Mouse (Mus musculus) mouse embryonic stem cell (cell line): ENCODE results near the gene Znhit3.
"Not testable (repeated sequence)": the region's sequence is repeated elsewhere in the genome, so short reads cannot be mapped to it uniquely, and the experiment has no call there.

ENCODE experiments used
- in situ Hi-C, 2 experiments: fragments of 300-500 bp; cut with MboI; formaldehyde crosslinking; loops; 1 replicate in 1 of 2; 3 replicates in 1 of 2; pipeline ENCODE4 v1.14.3; 2019 to 2020; ENCODE audit warnings: low sequenced_read_pairs in 2 of 2, low pct_unique_long_range_greater_than_20kb in 1 of 2, mixed read lengths in 1 of 2; ENCODE audit not compliant: unreplicated experiment in 1 of 2

Gene Znhit3

DNA sequence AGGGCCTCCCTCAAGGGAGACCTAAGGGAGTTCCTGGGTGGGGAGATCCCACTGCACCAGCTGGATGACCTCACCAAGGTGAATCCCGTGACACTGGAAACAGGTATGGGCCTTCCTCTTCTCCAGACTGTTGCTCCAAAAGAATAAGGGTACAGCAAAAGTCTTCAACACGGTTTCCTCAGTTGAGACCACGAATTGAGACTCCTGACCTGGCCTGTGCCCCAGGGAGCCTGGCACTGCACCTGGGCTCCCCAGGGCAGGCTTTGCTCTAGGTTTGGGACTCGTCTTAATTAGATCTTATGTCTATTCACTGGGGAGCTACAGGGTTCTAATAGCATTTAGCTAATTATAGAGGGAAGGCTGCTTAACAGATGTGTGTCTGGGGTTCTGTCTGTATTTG is 30.9 kb downstream of the Znhit3 start:
- in situ Hi-C loops = no loop called here

DNA sequence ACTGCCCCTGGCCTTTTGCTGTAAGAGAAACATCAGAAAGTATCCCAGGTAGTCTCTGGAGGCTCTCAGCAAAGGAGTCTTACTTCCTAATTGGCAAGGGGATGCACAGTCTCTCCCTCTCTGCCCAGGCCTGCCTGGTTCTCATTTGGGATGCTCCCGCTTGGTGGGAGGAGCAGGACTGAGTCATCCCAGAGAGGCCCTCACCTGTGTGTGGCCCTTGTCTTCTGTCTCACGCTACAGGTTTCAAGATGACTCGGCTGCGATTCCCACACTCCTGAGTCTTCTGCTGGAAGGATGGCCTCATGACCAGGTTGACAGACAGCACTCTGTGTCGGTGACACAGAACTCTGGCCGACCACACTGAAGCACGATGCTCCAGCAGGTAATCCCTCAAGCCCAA is 33.8 kb downstream of the Znhit3 start:
- in situ Hi-C loops = no loop called here

DNA sequence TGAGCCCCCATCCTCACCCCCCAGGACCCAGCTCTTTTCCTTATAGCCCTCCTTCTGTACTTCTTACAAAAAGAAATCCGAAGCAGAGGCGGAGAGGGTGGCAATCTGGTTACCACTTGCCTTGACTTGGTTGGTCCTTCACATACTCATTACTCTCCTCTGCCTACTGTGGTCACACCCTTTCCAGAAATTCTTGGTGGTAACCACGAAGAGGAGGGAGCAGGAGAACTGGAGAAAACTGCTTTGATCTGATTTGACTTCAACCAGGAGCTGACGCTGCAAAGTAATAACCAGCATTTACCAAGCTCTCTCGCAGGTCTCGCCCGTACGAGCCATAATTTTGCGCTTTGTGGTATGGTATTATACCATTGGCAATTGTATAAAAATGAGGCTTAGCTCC is 35.2 kb downstream of the Znhit3 start:
- in situ Hi-C loops = no loop called here

DNA sequence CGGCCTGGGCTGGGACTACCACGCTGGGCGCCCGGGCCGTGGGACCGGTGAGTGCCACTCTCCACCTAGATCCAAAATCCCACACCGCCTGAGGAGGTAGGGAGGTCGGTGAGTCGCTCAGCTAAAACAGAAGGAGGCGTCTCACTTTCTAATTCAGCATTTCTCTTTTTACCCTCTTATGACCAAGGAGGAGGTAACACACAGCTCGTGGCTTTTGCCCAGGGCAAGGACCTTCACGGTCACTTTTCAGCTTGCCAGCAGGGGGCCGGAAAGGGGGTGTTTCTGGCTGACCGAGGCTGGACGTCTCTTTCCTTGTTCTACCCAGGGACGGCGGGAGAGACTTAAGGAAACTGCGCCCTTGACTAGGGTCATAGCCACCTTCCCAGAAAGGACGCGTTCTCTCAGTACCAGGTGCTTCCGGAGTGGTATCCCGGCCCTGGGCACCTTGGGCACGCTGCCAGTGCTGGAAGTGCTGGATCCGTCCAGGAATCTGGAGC is 35.7 kb downstream of the Znhit3 start:
- in situ Hi-C loops = no loop called here

DNA sequence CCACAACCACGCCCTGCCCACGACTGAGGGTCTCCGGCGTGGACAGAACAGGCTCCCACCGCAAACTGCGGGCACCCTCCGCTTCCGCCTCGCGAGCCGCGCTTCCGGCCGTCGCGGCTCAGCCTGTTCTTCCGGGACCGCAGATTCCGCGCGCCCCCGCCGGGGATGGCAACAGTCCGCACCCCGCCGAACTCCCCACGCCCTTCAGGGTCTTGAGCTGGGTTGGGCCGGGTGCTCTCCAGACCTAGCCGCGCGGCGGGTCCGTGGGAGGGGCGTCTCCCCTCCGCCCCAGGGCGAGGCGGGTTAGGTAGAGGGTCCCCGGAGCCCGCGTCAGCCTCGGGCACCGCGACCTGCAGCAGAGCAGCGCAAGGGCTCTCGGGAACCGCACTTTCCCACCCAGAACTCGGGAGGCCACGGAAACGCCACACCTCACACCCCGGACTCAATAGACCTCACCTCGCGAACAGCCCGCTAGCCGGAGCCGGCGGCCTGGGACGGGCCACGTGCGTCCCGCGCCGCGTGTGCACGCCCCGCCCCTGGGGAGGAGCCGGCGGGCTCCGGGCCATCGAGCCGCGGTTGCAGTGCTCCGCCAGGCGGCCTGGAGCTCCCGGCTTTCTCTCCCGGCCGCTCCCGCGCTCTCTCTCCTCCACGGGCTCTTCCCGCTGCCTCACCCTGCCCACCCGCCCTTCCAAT is 36.2 kb downstream of the Znhit3 start, which contains the start of the genes Myo19 and Pigw:
Gene Myo19 (plus strand): TSS at position 377 of the 693 bp plus-strand sequence.
Gene Pigw (minus strand): TSS at position 514 of the 693 bp plus-strand sequence.
- in situ Hi-C loops = no loop called here

DNA sequence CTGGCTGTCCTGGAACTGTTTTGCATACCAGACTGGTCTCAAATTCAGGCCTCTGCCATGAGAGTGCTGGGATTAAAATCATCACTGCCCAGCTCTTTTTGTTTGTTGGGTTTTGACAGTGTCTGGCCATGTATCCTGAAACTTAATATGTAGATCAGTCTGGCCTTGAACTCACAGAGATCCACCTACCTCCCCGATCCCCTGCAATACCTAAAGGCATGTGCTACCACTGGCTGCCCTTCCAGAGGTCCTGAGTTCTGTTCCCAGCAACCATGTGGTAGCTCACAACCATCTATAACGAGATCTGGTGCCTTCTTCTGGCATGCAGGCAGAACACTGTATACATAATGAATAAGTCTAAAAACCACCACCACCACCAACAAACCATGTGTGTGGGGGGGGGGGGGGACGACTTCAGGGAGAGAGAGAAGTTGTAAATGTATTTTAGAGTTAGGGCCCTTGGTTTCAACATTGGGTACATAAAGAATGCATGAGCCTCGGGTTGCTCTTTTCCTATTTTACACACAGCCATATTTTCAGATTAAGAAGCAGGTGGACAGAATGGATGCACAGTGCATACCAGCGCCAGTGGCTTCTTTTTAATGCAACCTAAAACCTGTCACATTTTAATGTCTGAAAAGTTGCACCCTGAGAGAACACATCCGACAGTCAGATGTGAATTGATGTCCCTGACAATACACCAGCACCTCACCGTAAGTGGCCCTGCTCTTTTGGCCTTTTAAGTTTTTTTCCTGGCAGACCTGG is 37.0 kb downstream of the Znhit3 start:
- in situ Hi-C loops = no loop called here

DNA sequence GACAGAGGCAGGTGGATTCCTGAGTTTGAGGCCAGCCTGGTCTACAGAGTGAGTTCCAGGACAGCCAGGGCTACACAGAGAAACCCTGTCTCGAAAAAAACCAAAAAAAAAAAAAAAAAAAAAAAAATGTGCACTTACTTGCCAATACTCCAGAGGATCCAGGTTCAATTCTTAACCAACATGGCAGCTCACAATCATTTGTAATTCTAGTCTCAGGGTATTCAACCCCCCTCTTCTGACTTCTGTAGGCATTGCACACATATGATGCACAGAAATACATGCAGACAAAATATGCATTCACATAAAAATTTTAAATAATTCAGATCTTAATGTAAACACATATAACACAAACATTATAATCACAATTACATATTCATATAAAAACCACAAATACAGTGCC is 40.1 kb downstream of the Znhit3 start:
- in situ Hi-C loops = not testable (repeated sequence)

DNA sequence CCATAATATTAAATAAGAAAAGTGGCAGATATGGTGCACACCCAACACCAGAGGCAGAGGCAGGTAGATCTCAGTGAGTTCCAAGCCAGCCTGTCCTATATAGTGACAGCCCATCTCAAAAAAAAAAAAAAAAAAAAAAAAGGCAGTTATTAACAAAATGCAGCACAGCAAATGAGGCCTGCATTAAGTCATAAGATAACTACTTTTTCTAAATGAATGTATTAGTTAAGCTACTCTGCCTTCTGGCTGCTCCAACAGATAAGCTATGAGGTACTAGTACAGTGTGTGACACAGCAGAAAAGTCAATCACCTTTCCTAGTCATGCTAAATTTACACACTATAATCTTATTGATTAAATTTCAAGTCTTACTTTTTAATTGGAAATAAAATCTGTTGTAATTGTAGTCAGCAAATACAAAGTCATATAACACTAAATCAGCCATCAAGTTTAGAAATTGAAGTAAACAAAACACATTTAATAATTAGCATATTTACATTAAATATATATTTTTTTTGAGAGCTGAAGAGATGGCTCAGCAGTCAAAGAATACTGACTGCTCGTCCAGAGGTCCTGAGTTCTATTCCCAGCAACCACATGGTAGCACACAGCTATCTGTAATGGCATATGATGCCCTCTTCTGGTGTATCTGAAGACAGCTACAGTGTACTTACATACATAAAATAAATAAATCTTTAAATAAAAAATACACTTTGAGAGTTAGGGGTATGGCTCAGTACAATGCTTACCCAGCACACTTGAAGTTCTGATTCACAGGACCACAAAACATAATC is 42.9 kb downstream of the Znhit3 start:
- in situ Hi-C loops = no loop called here

DNA sequence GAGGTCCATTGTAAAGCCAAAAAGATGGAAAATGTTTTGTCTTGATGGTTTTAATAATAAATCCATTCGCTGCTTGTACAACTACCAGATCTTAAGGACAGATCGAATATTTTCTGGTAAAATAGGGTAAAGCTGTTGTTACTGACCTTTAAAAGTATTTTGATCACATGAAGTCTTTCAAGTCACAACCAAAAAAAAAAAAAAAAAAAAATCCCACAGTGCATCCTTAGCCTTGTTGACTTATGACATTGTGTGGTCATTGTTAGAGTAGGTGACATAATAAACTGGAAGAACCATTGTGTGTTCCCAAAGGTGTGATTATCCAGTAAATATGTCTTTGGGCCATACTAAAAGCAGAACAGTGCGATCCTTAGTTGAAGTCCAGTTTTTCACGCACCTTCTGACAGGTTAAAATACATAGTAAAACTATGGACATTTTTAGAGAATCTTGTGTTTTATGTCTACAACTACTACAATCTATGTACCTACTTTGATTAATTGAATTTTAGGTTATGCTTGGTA is 44.6 kb downstream of the Znhit3 start:
- in situ Hi-C loops = no loop called here

DNA sequence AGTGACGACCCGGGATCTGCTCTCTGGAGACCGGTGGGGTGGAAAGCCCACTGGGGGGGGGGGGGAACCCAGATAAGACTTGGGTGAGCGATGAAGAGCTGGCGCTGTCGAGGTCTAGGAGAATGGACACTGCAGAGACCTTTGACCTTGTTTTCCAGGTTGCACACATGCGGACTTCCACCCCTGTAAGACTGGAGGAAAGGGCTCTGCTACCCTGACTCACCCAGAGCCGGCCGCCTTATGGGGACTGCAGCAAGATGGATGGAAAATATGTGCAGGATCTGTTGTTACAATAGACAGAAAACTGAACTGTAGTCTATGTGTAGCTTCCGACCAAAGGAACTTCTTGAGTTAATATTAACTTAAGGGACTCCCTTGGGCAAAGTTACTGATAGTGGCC is 45.1 kb downstream of the Znhit3 start:
- in situ Hi-C loops = no loop called here

DNA sequence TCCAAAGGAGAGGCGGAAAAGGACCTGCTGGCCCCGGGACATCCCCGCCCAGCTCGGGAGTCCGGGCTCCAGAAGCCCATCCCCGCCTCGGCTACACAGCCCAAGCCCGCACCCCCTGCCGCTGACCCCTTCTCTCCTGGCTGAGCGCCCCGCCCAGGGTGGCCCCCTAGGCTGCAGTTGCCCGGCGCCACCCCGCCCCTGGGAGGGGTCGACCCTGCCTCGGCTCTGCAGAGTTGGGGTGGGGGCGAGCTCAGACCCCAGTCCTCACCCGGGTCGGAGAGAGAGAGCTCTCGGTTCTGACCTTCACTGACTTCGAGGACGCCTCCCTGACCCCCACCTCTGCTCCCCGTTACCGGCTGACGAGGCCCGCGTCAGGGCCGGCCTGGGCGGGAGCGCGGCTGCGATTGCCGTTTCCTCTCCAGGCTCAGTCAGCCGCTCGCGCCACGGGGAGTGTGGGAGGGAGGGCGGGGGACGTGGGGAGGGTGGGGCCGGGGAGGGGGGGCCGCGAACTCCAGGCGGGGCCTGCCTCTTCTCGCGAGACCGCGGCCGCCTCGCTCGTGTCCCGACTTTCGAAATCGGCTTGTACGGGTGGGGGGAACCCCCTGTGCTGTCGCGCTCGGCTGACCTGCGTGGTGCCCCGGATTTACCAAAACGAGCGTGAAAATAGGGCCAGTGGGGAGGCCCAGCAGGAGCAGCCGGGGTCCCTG is 45.7 kb downstream of the Znhit3 start, which contains the start of gene Ggnbp2:
Gene Ggnbp2 (minus strand): TSS at position 481 of the 707 bp plus-strand sequence.
- in situ Hi-C loops = no loop called here

DNA sequence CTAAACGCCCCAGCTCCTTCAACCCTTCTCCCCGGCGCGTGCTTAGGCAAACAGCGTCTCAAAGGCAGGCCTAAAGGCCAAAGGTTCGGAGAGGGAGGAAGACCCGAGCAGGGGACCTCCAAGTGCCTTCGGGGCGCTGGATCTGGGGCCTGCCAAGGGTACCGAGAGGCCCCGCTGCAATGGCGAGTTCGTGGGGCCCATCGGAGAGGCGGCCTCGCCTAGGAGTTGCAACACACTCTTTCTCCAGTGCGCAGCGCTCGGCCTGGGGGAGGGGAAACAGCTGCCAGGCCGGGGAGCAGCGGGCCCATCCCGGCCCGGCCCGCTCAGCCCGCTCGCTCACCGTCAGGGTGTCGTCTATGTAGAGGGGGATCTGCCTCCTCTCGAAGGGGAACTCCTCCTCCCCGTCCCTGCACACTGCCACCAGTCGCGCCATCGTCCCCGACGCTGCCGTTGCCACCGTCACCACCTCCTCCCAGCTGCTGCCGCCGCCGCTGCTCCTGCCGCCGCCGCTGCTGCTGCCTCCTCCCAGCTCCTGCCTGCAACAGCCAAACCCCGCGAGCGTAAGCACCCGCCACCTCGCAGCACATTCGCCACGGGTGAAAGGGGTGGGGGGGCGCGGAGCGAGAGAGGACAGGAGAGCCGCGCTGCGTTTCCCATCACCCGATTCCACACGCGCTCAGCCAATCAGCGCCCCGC is 46.5 kb downstream of the Znhit3 start:
- in situ Hi-C loops = no loop called here

DNA sequence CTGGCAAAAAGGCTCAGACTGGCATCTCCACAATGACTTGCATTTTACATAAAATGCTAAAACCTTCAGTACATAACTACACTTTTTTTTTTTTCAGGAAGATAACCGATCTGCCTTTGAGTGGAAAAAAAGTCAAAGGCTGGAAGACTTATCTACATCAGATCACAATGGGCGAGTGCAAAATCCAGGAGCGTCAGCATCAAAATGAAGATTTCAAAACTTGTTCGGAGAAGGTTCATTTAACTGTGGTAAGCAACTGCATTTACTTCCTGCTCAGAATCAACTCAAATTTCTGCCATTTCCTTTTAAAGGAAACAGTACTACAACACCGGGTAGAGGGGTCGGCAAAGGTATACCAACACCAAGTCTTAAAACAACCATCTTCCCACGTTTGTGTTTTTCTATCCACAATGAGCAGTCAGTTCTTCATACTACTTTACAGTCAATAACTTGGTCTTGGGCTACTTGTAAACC is 47.3 kb downstream of the Znhit3 start:
- in situ Hi-C loops = no loop called here

DNA sequence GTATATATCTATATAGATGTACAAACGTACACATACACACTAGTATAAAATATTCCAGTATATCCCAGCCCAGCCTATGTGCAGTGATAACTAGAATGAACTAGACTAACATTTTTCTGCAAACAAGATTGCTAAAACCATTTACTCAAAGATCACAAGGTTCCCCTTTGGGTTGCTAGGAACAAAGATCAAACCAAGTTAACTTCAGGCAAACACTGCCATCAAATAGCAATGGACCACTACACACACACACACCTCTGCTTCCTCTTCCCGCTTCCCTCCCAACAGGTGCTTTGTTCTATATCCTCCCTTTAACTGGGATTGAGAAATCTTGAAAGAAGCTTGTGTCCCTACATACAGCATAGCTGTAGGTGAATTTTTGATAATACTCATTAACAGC is 48.6 kb downstream of the Znhit3 start:
- in situ Hi-C loops = no loop called here

DNA sequence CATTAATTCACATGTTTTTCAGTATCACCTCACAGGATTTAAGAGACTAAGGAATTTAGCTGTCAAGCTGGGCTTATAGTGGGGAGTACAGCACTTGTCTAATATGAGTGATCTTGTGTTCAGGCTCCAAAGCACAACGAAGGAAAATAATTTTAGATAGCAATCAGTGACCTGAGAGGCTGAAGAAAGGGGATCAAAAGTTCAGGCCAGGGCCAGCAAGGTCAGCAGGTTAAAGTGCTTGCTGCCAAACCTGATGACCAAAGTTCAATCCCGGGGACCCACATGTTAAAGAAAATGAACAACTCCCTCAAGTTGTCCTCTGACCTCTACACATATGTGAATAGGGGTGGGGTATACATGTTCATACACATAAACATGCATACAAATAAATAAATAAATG is 50.9 kb downstream of the Znhit3 start:
- in situ Hi-C loops = no loop called here
